Mouse (Mus musculus): ENCODE measurements around the gene Hist2h3b. TPM values are rescaled to one million over a fixed set of nuclear protein-coding genes. Genes with fewer than 3 reads are reported as not detected.
A peak's percentile ranks its signal among the peaks of the same experiment; 100 is the strongest.
"Not testable (repeated sequence)": the region's sequence is repeated elsewhere in the genome, so short reads cannot be mapped to it uniquely, and the experiment has no call there.

The Hist2h3b gene
- polyA plus RNA-seq, 1 experiment from 2014 or later = 92.9 TPM

GRCm38 (mm10) chr3:96230404-96230803 is 38.0 kb upstream of the Hist2h3b start:
- 54% methylated on average over 2 of the region's 2 CpGs for WGBS

GRCm38 (mm10) chr3:96230910-96231757 is 37.3 kb upstream of the Hist2h3b start:
- H3K9me3 ChIP-seq = no peaks in the 10 kb centered on the region
- no peak overlapping the region for H3K4me3 ChIP-seq
- WGBS = 72% methylated on average over 4 of the region's 4 CpGs
- no peak overlapping the region for H3K9ac ChIP-seq
- H3K27me3 ChIP-seq = no peaks in the 10 kb centered on the region
- H3K4me1 ChIP-seq = no peaks in the 10 kb centered on the region
- no peak for ATAC-seq (ENCODE audit: insufficient number of reproducible peaks, insufficient read depth, low FRiP score, low TSS enrichment)
- H3K4me2 ChIP-seq (replicated peaks) = no peak overlapping the region
- H3K36me3 ChIP-seq = no peaks in the 10 kb centered on the region
- H3K27ac ChIP-seq = no peak overlapping the region

More at GRCm38 (mm10) chr3:96230404-96230803, 38.0 kb upstream of the Hist2h3b start:
- Histone ChIP-seq H3K4me1 (no peaks in the 10 kb centered on the region), H3K4me3 (no peak overlapping the region), H3K4me2 (replicated peaks) (no peak overlapping the region), H3K9me3 (no peaks in the 10 kb centered on the region), H3K9ac (no peak overlapping the region), H3K27ac (no peak overlapping the region), H3K36me3 (no peaks in the 10 kb centered on the region), H3K27me3 (no peaks in the 10 kb centered on the region)
- ATAC-seq (ENCODE audit: insufficient number of reproducible peaks, insufficient read depth, low FRiP score, low TSS enrichment) = no peak

- Histone ChIP-seq H3K9me3 (no peaks in the 10 kb centered on the region), H3K27ac (no peak overlapping the region), H3K4me2 (replicated peaks) (no peak overlapping the region), H3K9ac (no peak overlapping the region), H3K4me3 (no peak overlapping the region), H3K36me3 (no peaks in the 10 kb centered on the region), H3K27me3 (no peaks in the 10 kb centered on the region), H3K4me1 (peaks cover 4% of the 10 kb centered on the region)
- ATAC-seq (ENCODE audit: insufficient number of reproducible peaks, insufficient read depth, low FRiP score, low TSS enrichment) = no peak
- 65% methylated on average over 2 of the region's 2 CpGs for WGBS
These were observed 36.7 kb upstream of the Hist2h3b start for GRCm38 (mm10) chr3:96231758-96232120.

GRCm38 (mm10) chr3:96234914-96235313 is 33.5 kb upstream of the Hist2h3b start:
- Histone ChIP-seq H3K36me3 (no peaks in the 10 kb centered on the region), H3K4me3 (no peak overlapping the region), H3K4me1 (peaks cover 19% of the 10 kb centered on the region), H3K9ac (no peak overlapping the region), H3K27me3 (no peaks in the 10 kb centered on the region), H3K9me3 (no peaks in the 10 kb centered on the region), H3K27ac (no peak overlapping the region), H3K4me2 (replicated peaks) (no peak overlapping the region)
- no peak for ATAC-seq (ENCODE audit: insufficient number of reproducible peaks, insufficient read depth, low FRiP score, low TSS enrichment)
- 87% methylated on average over 2 of the region's 2 CpGs for WGBS

GRCm38 (mm10) chr3:96235836-96236235 is 32.6 kb upstream of the Hist2h3b start:
- Histone ChIP-seq H3K4me2 (replicated peaks) (no peak overlapping the region), H3K27me3 (no peaks in the 10 kb centered on the region), H3K4me1 (peaks cover 19% of the 10 kb centered on the region), H3K4me3 (no peak overlapping the region), H3K9ac (no peak overlapping the region), H3K27ac (peak overlapping the region; percentile 7; the same call in 1 of the 2 replicates), H3K9me3 (no peaks in the 10 kb centered on the region), H3K36me3 (no peaks in the 10 kb centered on the region)
- no peak for ATAC-seq (ENCODE audit: insufficient number of reproducible peaks, insufficient read depth, low FRiP score, low TSS enrichment)
- WGBS = 47% methylated on average over 3 of the region's 3 CpGs

- Histone ChIP-seq H3K4me1 (peaks cover 19% of the 10 kb centered on the region), H3K36me3 (no peaks in the 10 kb centered on the region), H3K27ac (peak overlapping the region; percentile 85), H3K27me3 (no peaks in the 10 kb centered on the region), H3K9me3 (no peaks in the 10 kb centered on the region), H3K9ac (peak overlapping the region; percentile 70), H3K4me3 (peak overlapping the region; percentile 50), H3K4me2 (replicated peaks) (peak overlapping the region; percentile 69)
- no peak for ATAC-seq (ENCODE audit: insufficient number of reproducible peaks, insufficient read depth, low FRiP score, low TSS enrichment)
- 71% methylated on average over 4 of the region's 4 CpGs for WGBS
These were observed 31.6 kb upstream of the Hist2h3b start for GRCm38 (mm10) chr3:96236834-96237334.

GRCm38 (mm10) chr3:96237335-96237903 is 31.0 kb upstream of the Hist2h3b start:
- Histone ChIP-seq H3K9me3 (no peaks in the 10 kb centered on the region), H3K4me2 (replicated peaks) (peak overlapping the region; percentile 69), H3K4me1 (peaks cover 21% of the 10 kb centered on the region), H3K36me3 (no peaks in the 10 kb centered on the region), H3K4me3 (peak overlapping the region; percentile 50), H3K27me3 (no peaks in the 10 kb centered on the region), H3K9ac (peak overlapping the region; percentile 70), H3K27ac (peak overlapping the region; percentile 85)
- no peak for ATAC-seq (ENCODE audit: insufficient number of reproducible peaks, insufficient read depth, low FRiP score, low TSS enrichment)
- 23% methylated on average over 7 of the region's 7 CpGs for WGBS

- no peak for ATAC-seq (ENCODE audit: insufficient number of reproducible peaks, insufficient read depth, low FRiP score, low TSS enrichment)
- 1% methylated on average over 12 of the region's 12 CpGs for WGBS
- no peaks in the 10 kb centered on the region for H3K36me3 ChIP-seq
- H3K4me1 ChIP-seq = peaks cover 21% of the 10 kb centered on the region
- peak overlapping the region; percentile 69 for H3K4me2 ChIP-seq (replicated peaks)
- no peaks in the 10 kb centered on the region for H3K27me3 ChIP-seq
- H3K4me3 ChIP-seq = peak overlapping the region; percentile 50
- peak overlapping the region; percentile 70 for H3K9ac ChIP-seq
- no peaks in the 10 kb centered on the region for H3K9me3 ChIP-seq
- H3K27ac ChIP-seq = peak overlapping the region; percentile 85
These were observed 30.4 kb upstream of the Hist2h3b start for GRCm38 (mm10) chr3:96237904-96238511.

GRCm38 (mm10) chr3:96238954-96239793 is 29.3 kb upstream of the Hist2h3b start, which contains the start of gene Hist2h3c2:
Gene Hist2h3c2 (minus strand): TSS chr3:96239127.
- H3K4me3 ChIP-seq = peak within 1 kb of the TSS; percentile 50
- peaks cover 27% of the 10 kb centered on the region for H3K4me1 ChIP-seq
- peak within 1 kb of the TSS; percentile 70 for H3K9ac ChIP-seq
- peak within 1 kb of the TSS; percentile 69 for H3K4me2 ChIP-seq (replicated peaks)
- ATAC-seq (ENCODE audit: insufficient number of reproducible peaks, insufficient read depth, low FRiP score, low TSS enrichment) = peak; percentile 90
- not testable (repeated sequence) for H3K9me3 ChIP-seq, H3K27me3 ChIP-seq, H3K36me3 ChIP-seq
- H3K27ac ChIP-seq = peak within 1 kb of the TSS; percentile 85
- 1% methylated on average over 14 of the region's 68 CpGs for WGBS

GRCm38 (mm10) chr3:96239949-96240798 is 28.3 kb upstream of the Hist2h3b start, which contains the start of gene Hist2h2aa2:
Gene Hist2h2aa2 (minus strand): TSS chr3:96240276.
- 3% methylated on average over 42 of the region's 85 CpGs for WGBS
- Histone ChIP-seq H3K4me1 (peaks cover 32% of the 10 kb centered on the region), H3K4me2 (replicated peaks) (peak within 1 kb of the TSS; percentile 31), H3K27ac (peak within 1 kb of the TSS; percentile 90), H3K4me3 (peak within 1 kb of the TSS; percentile 32), H3K9ac (peak within 1 kb of the TSS; percentile 36; the same call in 1 of the 2 replicates)
- not testable (repeated sequence) for H3K9me3 ChIP-seq, H3K36me3 ChIP-seq, H3K27me3 ChIP-seq
- peak; percentile 85 for ATAC-seq (ENCODE audit: insufficient number of reproducible peaks, insufficient read depth, low FRiP score, low TSS enrichment)
